Mouse (Mus musculus) intestine, embryonic 16.5 days (tissue): ENCODE data around the gene Nlrp1b. TPM values are rescaled to one million over a fixed set of nuclear protein-coding genes. Genes with fewer than 3 reads are reported as not detected.

Experiments
- ATAC-seq: fragments of 200-750 bp; cut with Nextera tagmentation; 2 replicates; pipeline ENCODE4 v1.8.0; 2017; ENCODE audit warnings: moderate TSS enrichment, moderate library complexity
- H3K27ac ChIP-seq: fragments of 300-500 bp; sonication (generic); 2 replicates; pipeline ENCODE4 v1.5.1; 2014; ENCODE audit warnings: mild to moderate bottlenecking, low read length
- H3K27me3 ChIP-seq: fragments of 300-500 bp; sonication (generic); replicated peaks from 2 replicates; pipeline ENCODE4 v1.6.1; 2014; ENCODE audit warnings: low read length, control low read depth, mixed read lengths; ENCODE audit not compliant: control insufficient read depth, insufficient read depth
- H3K36me3 ChIP-seq: fragments of 300-500 bp; sonication (generic); 2 replicates; pipeline ENCODE4 v1.6.1; 2014; ENCODE audit warnings: low read length, control low read depth; ENCODE audit not compliant: control insufficient read depth, insufficient read depth
- H3K4me1 ChIP-seq: fragments of 300-500 bp; sonication (generic); 2 replicates; pipeline ENCODE4 v1.6.1; 2014; ENCODE audit warnings: low read length, control low read depth, mixed read lengths; ENCODE audit not compliant: control insufficient read depth, insufficient read depth
- H3K4me2 ChIP-seq: fragments of 300-500 bp; sonication (generic); 2 replicates; pipeline ENCODE4 v1.6.1; 2014; ENCODE audit warnings: low read depth, low read length, control low read depth
- H3K4me3 ChIP-seq: fragments of 300-500 bp; sonication (generic); 2 replicates; pipeline ENCODE4 v1.5.1; 2014; ENCODE audit warnings: mild to moderate bottlenecking, low read length
- H3K9ac ChIP-seq: fragments of 300-500 bp; sonication (generic); 2 replicates; pipeline ENCODE4 v1.6.1; 2014; ENCODE audit warnings: low read depth, low read length
- H3K9me3 ChIP-seq: fragments of 300-500 bp; sonication (generic); 2 replicates; pipeline ENCODE4 v1.6.1; 2016; ENCODE audit warnings: low read length, control low read depth; ENCODE audit not compliant: control insufficient read depth
- WGBS: fragments of 180-500 bp; shearing (Covaris S2); extraction: QIAGEN DNeasy Blood & Tissue Kit; methylation state at CpG from one replicate; pipeline ENCODE4 v1.1.7; 2014; 5-methylcytosine and 5-hydroxymethylcytosine counted together
- polyA plus RNA-seq: library from polyadenylated mRNA; unstranded; fragments of >200 nt; fragmentation: Nextera tagmentation; extraction: Ambion mirVana; gene quantifications from 2 replicates; pipeline ENCODE4 v1.2.1, GENCODE M21; 2015

Nlrp1b gene
- polyA plus RNA-seq, result 0.11 and 0.20 TPM in 2 replicates

DNA sequence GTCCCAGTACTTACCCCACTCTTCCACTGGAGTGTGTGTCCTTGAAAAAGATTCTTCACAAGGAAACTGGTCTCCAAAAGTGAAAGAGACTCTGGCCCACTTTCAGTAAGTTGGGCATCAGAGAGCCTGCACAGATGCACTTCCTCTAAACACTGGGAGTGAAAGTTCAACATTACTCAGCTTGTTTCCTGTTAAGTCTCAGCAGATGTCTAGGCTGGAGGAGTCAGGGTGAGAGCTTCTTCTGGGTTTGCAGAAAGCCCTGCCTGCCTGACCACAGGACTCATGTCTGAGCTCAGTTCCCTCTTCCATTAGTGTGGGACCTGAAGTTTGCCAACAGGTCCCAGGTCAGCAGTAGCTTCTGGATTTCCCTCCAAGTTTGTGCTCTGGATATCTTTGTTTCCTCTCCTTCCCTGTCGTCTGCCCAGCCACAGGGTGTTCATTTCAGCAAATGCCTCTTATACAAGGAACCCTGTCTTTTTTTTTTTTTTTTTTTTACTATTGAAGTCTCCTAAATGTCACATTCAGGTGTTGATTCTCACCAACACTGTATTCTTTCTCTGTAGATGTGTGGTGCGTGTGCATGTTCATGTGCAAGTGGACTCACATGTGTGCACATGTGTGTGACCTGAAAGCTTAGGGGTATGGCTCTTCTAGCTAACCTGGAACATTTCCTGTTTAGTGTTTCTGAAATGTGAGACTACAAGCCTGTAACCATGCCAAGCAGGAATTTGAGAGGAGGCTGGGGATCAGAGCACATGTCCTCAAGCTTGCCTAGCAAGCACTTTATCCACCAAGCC, at the start of gene Nlrp1b:
Nlrp1b (minus strand) TSS at position 50 of the 797 bp plus-strand sequence.
- H3K4me1 ChIP-seq, result no peaks in the 10 kb centered on the region
- no peak within 1 kb of the TSS for H3K9ac ChIP-seq
- WGBS, result 73% methylated on average over 2 of the region's 2 CpGs
- H3K4me2 ChIP-seq, result no peak within 1 kb of the TSS
- H3K9me3 ChIP-seq, result no peaks in the 10 kb centered on the region
- H3K27me3 ChIP-seq, result no peaks in the 10 kb centered on the region
- H3K27ac ChIP-seq, result no peak within 1 kb of the TSS; the same call in 1 of the 2 replicates
- H3K36me3 ChIP-seq, result no peaks in the 10 kb centered on the region
- no peak within 1 kb of the TSS for H3K4me3 ChIP-seq
- ATAC-seq, result no peak

DNA sequence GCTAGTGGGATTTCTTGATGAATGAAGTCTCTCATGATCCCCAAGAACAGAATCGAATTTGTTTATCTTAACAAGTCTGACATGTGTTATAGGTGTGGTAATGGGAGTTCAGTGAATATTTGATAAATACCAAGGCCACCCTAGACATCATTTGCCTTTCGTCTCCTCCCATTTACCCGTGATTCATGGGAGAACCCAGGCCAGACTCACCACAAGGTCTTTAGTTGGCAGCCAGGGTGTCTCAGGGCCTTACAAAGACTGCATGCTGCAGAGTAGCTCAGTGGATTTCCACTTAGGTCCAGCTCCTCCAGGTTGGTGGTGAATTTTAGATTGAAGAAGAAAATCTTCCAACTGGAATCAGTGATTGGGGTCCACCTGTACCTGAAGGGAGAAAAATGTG, 30.5 kb upstream of the Nlrp1b start:
- Histone ChIP-seq H3K9ac (no peak overlapping the region), H3K27me3 (no peaks in the 10 kb centered on the region), H3K4me2 (no peak overlapping the region), H3K4me1 (no peaks in the 10 kb centered on the region), H3K9me3 (no peaks in the 10 kb centered on the region), H3K4me3 (no peak overlapping the region), H3K36me3 (no peaks in the 10 kb centered on the region), H3K27ac (no peak overlapping the region)
- no peak for ATAC-seq
- 71% methylated on average over 3 of the region's 3 CpGs for WGBS

DNA sequence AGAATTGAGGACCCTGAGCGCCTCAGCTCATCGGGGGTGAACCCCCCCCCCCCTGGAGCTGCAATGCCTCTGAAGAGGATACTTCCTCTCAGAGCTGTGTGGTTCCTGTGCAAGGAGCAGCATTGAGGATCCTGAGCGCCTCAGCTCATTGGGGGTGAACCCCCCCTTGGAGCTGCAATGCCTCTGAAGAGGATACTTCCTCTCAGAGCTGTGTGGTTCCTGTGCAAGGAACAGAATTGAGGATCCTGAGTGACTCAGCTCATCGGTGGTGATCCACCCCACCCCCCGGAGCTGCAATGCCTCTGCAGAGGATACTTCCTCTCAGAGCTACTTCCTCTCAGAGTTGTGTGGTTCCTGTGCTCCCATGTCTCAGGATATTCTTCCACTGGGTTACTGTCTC, 20.8 kb upstream of the Nlrp1b start:
- no peak overlapping the region for H3K4me3 ChIP-seq
- H3K27me3 ChIP-seq, result no peaks in the 10 kb centered on the region
- no peaks in the 10 kb centered on the region for H3K36me3 ChIP-seq
- no peaks in the 10 kb centered on the region for H3K4me1 ChIP-seq
- H3K4me2 ChIP-seq, result no peak overlapping the region
- ATAC-seq, result no peak
- H3K9ac ChIP-seq, result no peak overlapping the region
- H3K27ac ChIP-seq, result no peak overlapping the region
- 81% methylated on average over 5 of the region's 5 CpGs for WGBS
- no peaks in the 10 kb centered on the region for H3K9me3 ChIP-seq

DNA sequence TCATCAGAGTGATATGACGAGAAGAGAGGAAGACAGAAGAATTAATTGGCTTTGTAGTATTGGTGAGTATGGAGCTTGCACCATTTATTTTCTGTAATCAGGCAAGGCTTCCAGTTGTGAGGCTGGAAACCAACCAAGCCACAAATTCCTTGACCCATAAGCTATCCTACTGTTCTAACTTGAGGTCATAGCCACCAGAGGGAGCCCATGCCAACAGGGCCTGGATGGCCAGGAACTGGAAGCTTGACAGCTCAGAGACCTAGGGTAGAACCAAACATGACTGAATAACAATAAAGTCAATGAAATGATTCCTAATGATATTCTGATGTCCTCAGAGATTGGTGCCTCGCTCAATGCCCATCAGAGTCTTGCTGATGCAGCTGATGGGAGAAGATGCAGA, 5.9 kb downstream of the Nlrp1b start:
- no peak for ATAC-seq
- Histone ChIP-seq H3K27me3 (no peaks in the 10 kb centered on the region), H3K9ac (no peak overlapping the region), H3K36me3 (no peaks in the 10 kb centered on the region), H3K4me2 (no peak overlapping the region), H3K27ac (no peak overlapping the region), H3K9me3 (no peaks in the 10 kb centered on the region), H3K4me1 (no peaks in the 10 kb centered on the region), H3K4me3 (no peak overlapping the region)
- WGBS, result 70% methylated on average over 2 of the region's 2 CpGs

DNA sequence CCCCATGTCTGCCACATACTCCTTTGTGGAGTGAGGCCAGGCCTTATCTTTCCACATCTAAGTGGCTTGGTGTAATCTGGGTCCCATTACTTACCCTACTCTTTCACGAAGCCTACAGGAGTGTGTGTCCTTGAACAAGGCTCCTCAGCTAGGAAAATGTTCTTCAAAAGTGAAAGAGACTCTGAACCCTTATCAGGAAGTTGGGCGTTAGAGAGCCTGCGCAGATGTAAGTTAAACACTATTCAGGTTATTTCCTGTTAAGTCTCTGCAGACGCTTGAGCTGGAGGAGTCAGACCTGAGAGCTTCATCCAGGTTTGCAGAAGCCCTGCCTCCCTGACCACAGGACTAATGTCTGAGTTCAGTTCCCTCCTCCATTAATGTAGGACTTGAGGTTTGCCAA, 27.8 kb downstream of the Nlrp1b start:
- Histone ChIP-seq H3K4me2 (no peak overlapping the region), H3K27me3 (no peaks in the 10 kb centered on the region), H3K36me3 (no peaks in the 10 kb centered on the region), H3K9ac (no peak overlapping the region), H3K9me3 (no peaks in the 10 kb centered on the region), H3K4me1 (no peaks in the 10 kb centered on the region), H3K27ac (no peak overlapping the region), H3K4me3 (no peak overlapping the region)
- WGBS, result 49% methylated on average over 4 of the region's 4 CpGs
- peak; percentile 65 for ATAC-seq

DNA sequence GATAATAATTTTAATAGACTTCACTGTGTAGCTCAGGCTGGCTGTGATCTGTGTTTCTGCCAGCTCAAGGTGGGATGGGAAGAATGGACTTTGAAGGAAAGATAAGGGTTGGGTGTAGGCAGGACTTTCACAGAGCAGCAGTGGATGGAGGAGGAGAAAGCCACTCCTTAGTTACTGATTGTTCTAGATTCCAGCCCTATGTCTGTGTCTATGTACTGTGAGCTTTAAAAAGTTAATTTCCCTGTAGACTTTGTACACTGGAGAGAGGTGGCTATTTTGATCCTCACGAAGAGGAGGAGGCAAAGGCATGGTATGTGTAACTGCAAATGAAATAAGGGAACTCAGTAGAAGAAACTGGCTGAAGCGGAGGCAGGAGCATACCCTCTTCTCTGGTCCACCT, 31.2 kb downstream of the Nlrp1b start:
- no peak overlapping the region for H3K4me2 ChIP-seq
- ATAC-seq, result peak; percentile 97
- H3K4me3 ChIP-seq, result no peak overlapping the region
- no peaks in the 10 kb centered on the region for H3K36me3 ChIP-seq
- 63% methylated on average over 2 of the region's 2 CpGs for WGBS
- no peaks in the 10 kb centered on the region for H3K9me3 ChIP-seq
- H3K27me3 ChIP-seq, result no peaks in the 10 kb centered on the region
- H3K27ac ChIP-seq, result peak overlapping the region; percentile 48
- no peak overlapping the region for H3K9ac ChIP-seq
- H3K4me1 ChIP-seq, result no peaks in the 10 kb centered on the region

DNA sequence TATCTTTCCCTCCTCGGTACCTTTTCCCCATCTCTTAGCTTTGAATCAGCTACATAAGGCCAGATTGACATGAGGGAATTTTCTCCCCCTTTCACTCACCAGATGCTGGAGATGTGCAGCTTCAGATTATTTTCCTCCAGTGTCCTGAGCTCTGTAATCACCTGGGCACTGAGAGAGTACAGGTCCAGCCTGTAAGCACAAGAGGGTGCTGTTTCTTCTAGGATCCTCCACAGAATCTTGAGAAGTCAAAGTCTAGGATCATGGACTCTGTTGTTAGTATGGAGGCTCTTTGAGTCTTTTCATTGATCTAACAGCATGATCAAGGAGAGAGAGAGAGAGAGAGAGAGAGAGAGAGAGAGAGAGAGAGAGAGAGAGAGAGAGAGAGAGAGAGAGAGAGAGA, 60.9 kb downstream of the Nlrp1b start:
- H3K27ac ChIP-seq, result no peak overlapping the region
- WGBS, result 61% methylated on average over 1 of the region's 1 CpGs
- ATAC-seq, result no peak
- H3K27me3 ChIP-seq, result no peaks in the 10 kb centered on the region
- H3K4me1 ChIP-seq, result no peaks in the 10 kb centered on the region
- H3K36me3 ChIP-seq, result no peaks in the 10 kb centered on the region
- no peak overlapping the region for H3K9ac ChIP-seq
- no peak overlapping the region for H3K4me2 ChIP-seq
- H3K9me3 ChIP-seq, result no peaks in the 10 kb centered on the region
- H3K4me3 ChIP-seq, result no peak overlapping the region

DNA sequence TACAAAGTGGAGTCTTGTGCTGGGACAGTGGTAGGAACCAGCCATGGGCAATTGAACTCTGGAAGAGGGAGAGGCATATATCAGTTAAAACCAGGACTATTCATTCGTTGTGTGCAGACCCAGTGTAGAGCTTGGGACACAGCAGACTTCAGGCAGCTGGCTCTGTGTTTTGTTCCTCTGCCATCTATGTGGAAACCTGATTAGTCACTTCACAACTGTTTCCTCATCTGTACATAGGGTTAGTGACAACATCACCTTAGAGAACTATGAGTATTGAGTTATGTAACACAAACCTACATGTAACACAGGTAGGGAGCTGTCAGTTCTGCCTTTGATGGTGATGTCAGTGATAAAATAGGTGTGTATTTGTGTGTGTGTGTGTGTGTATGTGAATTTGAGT, 66.4 kb downstream of the Nlrp1b start:
- H3K4me1 ChIP-seq, result no peaks in the 10 kb centered on the region
- ATAC-seq, result no peak
- WGBS, result 45% methylated on average over 1 of the region's 1 CpGs
- H3K27ac ChIP-seq, result no peak overlapping the region
- no peaks in the 10 kb centered on the region for H3K36me3 ChIP-seq
- H3K9me3 ChIP-seq, result no peaks in the 10 kb centered on the region
- no peak overlapping the region for H3K4me3 ChIP-seq
- H3K4me2 ChIP-seq, result no peak overlapping the region
- H3K9ac ChIP-seq, result no peak overlapping the region
- no peaks in the 10 kb centered on the region for H3K27me3 ChIP-seq

DNA sequence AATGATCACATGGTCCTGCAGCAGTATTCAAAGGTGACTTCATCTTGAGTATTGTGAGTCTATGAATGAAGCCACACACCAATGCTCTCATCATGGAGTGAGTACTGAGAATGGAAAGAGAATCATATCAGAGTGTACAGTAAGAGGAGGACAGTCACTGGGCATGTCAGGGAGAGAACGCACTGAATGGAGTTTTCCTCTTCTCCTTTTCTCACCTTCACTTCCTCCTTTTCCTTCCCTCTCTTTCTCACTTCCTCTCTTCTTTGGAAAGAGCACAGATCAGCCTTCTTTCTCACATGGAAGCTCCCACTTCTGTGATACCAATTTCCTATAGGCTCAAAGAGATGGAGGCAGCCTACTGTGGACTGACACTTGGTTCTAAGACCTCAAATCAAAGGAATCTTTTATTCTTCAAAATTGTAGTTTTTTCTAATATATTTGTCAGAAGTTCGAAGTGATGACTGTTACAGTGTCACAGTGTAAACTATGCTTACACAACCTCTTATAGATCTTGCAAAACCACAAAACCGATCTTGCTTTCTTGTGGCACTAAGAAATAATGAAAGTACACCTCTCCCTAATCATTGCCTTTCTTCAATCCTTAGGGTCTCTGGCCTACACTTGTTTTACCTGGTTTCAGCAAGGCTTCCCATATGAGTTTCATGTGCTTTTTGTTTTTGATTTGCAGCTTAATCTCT, 70.9 kb downstream of the Nlrp1b start:
- no peaks in the 10 kb centered on the region for H3K27me3 ChIP-seq
- H3K27ac ChIP-seq, result no peak overlapping the region
- WGBS, result 74% methylated on average over 3 of the region's 3 CpGs
- H3K4me3 ChIP-seq, result no peak overlapping the region
- no peaks in the 10 kb centered on the region for H3K36me3 ChIP-seq
- H3K4me1 ChIP-seq, result no peaks in the 10 kb centered on the region
- no peaks in the 10 kb centered on the region for H3K9me3 ChIP-seq
- ATAC-seq, result no peak
- no peak overlapping the region for H3K9ac ChIP-seq
- no peak overlapping the region for H3K4me2 ChIP-seq
